Mouse (Mus musculus) layer of hippocampus, adult 11-12 months (tissue): ENCODE measurements at regions not wholly inside any gene's neighbourhood (a gene's known extent, or its start where the extent isn't known, plus 50 kb on each side); places are given as distances from the start of the nearest gene placed in this dataset.
A peak's percentile ranks its signal among the peaks of the same experiment; 100 is the strongest.

Source experiments
- DNase-seq: peaks from one replicate; pipeline ENCODE4 v3.0.0; 2022; ENCODE audit warnings: low spot score

GRCm38 (mm10) chr14:18127385-18127784, 111.5 kb downstream of the Nr1d2 start:
- no peak for DNase-seq

- peak; percentile 52 for DNase-seq
Measured at GRCm38 (mm10) chr14:18106901-18107789, 131.8 kb downstream of the Nr1d2 start.

GRCm38 (mm10) chr14:18105606-18106005, 133.3 kb downstream of the Nr1d2 start:
- DNase-seq, result no peak

GRCm38 (mm10) chr14:18100195-18100594, 138.7 kb downstream of the Nr1d2 start:
- DNase-seq, result no peak
